Mouse (Mus musculus) stomach, postnatal 0 days (tissue): ENCODE measurements around the gene Mars.

Source experiments
- CTCF ChIP-seq: IDR thresholded peaks from 2 replicates; pipeline ENCODE4 v1.5.1; 2016; ENCODE audit warnings: antibody characterized with exemption, low read depth, mild to moderate bottlenecking, moderate library complexity
- EP300 ChIP-seq: optimal IDR thresholded peaks from 2 replicates; pipeline ENCODE3; 2016; ENCODE audit warnings: antibody characterized with exemption

DNA sequence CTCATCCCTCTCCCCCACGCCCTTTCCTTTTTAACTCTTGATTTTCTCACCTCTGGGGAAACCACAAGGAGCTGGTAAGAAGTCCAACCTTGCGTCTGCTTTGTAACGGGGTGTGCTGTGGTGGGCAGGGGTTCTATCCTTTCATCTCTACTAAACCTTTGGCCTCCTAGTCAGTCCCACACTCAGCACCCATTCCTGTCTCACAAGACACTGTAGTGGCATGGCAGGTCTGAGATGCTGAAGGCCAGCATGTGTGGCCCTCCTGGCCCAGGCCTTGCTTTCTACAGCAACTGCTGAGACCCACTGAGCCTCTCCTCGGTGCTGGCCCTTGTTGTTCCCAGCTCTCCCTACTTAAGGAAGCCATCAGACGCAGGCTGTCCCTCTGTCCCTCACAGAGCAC is 39.2 kb downstream of the Mars start:
- TF ChIP-seq CTCF, result no peak
- TF ChIP-seq EP300, result no peak
